18 mouse cellular contexts compared by ENCODE assay signal in genomic region chr16:5367581-5368119, GRCm38 (mm10).
A peak's percentile ranks its signal among the peaks of the same experiment; 100 is the strongest.
DNase-seq lines count a peak whose midpoint lies in the region; ATAC-seq lines count a peak whose summit lies in the region.
"Had no signal": no experiment of that assay in that cellular context is flagged by ENCODE, and none has a peak within 500 bp of the region (broad histone marks: within the 10 kb centered on the region; RNA-seq: fewer than 3 reads in every experiment).

No protein-coding gene starts in this region.

- peak; percentile 76 for ATAC-seq in common myeloid progenitor, adult 5-6 weeks (replicated peaks; ENCODE audit: low read depth, poor library complexity, severe bottlenecking)
- peak; percentile 57; the same call in 1 of the 2 replicates for ATAC-seq in megakaryocyte progenitor cell, adult 5-6 weeks (replicated peaks; ENCODE audit: poor library complexity)
- ATAC-seq: forebrain, embryonic 13.5 days; lung, postnatal 0 days had no signal

- peak; percentile 76 for DNase-seq in heart, adult 11 months
- DNase-seq in heart, adult 8-10 months (ENCODE audit: low spot score) = no peak
- DNase-seq in lung, postnatal 36 days = peak; percentile 5
- no peak for DNase-seq in lung, postnatal 4 days
- no peak for DNase-seq in left cerebral cortex, postnatal 10 days (ENCODE audit: extremely low spot score in 1 of 2, low spot score in 2 of 2)
- DNase-seq: adrenal gland, adult 2 months; cerebellum, adult 11-12 months; cerebellum, postnatal 25 days; gastrocnemius, postnatal 36 days; heart, postnatal 4 days; left cerebral cortex, postnatal 4 days; liver, embryonic 13.5 days; right cerebral cortex, postnatal 25 days; thymus, postnatal 25 days had no signal

- intact Hi-C loops in left cerebral cortex, postnatal 10 days (cut with DNase I) = no loop called here

Comparison
In these comparisons a context has a peak if more than half of its experiments do, and no peak if none do; other contexts are left out.
1. DNase-seq: peak in heart, adult 11 months (single experiment) and lung, postnatal 36 days (single experiment); none in heart, adult 8-10 months (single experiment), lung, postnatal 4 days (0 of 2) and left cerebral cortex, postnatal 10 days (0 of 2).